Mouse (Mus musculus) cerebellum, adult 8-10 months (tissue): Measurements from ENCODE around the gene Blmh.
A peak's percentile ranks its signal among the peaks of the same experiment; 100 is the strongest.

ENCODE experiments used
- DNase-seq: peaks from one replicate; pipeline ENCODE4 v3.0.0; 2022

Gene Blmh

DNA sequence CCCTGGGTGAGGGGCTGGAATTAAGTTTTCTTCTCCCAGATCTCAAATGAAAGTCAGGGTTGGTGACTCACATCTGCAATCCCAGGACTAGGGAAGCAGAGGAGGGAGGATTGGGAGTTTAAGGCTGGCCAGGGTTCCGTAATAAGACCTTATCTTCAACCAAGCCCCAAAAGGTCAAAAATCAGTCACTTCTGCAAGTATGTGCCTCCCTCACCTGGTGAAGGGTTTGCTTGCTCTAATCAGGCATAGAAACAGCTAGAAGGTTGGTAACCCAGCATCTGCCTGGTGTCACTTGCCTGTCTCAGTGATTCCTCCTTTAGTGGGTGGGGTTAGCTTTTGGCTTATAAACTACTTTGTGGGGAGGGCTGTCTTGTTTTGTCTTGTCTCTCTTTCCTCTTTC is 77.8 kb downstream of the Blmh start:
- DNase-seq = no peak

DNA sequence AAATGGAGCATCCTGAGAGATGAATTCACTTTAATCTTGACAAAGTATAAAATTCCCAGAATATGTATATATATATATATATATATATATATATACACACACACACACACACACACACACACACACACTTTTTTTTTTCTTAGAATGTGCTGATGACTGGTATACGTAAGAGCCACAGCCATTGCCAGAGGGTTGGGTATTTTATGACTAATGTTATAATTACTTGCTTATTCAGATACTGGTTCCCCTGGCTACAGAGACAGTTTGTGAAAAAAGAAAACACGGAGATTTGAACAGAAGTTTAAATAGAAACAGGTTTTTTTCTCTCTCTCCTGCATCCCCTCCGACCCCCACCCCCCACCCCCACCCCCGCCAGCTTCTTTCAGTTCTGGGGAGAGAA is 81.3 kb downstream of the Blmh start:
- DNase-seq = no peak

DNA sequence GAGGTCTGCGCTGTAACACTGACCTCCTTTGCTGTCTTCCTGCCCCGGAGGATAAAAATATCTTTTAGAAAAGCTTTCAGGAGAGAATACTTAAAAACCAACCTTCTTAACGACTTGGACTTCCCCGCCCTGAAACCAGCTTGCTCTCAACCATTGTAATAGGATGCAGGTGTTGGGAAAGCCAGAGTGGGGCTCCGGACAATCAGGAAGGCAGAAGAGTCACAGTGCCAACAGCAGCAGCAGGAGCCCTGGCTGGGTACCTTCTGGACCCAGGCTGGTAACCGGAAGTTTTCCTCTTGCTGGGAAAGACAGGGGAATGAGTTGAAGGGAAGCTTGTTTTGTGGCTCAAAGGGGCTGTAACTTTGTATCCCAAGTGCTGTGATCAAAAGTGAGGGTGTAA is 82.0 kb downstream of the Blmh start:
- peak; percentile 9 for DNase-seq

DNA sequence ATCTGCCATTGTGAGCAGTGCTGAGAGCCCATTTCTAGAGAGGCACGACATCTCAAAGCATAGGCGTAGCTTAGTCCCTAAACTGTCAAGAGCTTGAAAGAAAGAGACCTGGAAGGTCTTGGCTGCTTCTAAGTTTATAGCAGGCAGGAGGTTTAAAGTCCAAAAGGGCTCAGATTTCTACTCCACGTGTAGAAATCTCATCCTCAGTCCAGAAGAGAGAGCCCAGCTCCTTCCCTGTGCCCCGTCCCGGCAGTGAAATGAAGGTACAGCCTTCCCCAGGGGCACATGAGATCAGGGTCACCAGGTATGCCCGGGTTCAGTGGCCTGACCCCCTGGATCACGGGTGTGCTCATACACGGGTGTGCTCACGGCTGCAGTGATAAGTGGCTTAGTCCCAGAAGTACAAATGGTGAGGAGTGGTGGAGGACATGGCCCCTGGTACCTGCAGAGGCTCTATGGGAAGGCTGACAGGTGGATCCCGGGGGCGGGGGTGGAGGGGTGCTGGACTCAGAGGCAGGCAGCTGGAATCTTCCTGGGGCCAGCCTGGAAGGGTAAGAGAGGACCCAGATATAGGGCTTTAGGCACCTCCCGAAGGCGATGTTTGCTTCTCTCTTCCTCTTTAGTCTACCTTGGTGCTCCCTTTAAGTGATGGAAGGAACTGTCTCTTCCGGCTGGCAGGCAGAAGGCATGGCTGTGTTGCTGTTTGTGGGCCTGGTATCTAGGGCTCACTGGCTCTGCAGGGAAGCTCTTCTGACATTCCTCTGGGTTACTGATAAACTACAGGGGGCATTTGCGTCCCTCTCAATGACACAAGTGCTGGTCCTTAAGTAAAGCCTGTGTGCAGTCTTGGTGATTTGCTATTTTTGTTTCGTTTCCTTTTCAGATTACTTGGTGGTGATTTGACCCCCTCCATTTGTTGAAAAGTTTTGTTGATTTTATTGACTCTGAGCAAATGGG is 84.7 kb downstream of the Blmh start:
- no peak for DNase-seq

DNA sequence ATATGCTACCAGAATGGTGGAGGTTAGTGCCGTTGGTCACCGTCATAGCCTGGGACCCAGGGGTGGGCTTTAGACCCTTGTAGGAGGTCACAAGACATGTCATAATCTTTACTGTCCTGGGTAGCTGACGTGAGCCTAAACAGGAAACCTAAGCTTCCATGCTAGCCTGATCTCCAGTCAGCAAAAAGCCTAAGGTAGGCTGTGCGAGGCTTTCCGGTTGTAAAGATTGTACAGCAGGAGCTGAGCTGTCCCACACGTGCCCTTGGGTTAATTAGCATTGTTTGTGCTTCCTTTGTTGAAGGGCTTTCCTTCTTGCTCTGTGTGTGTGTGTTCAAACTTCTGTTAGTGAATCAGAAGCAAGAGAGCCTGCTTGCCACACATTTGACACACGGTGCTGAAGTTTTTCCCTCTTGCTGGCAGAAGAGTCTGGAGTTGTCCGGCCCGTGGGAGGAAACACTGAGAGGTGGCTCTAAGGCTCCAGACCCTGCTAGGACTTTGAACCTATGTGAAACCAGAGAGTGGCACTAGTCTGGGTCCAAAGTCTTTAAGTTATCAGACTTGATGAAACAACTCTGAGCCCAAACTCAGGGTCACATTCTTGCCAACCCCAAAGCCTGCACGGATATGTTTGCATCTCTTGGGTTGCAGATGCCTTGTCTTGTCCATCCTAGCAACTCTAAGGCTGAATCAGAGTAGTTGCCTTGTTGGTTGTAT is 86.3 kb downstream of the Blmh start:
- no peak for DNase-seq

DNA sequence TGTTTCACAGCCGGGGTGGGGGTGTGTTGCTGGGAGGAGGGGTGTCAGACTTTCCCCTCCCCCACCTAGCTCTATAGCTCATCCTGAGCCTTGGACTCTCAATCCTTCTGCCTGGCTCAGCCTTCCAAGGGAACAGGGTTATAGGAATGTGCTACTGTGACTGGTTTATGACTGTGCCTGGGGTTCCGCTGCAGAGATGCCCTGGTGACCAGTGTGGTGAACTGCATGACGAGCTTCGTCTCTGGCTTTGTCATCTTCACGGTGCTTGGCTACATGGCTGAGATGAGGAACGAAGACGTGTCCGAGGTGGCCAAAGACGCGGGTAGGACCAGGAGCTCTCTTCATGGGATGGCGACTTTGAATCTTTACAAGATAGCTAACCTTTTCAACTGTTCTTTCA is 93.4 kb downstream of the Blmh start:
- DNase-seq = no peak

DNA sequence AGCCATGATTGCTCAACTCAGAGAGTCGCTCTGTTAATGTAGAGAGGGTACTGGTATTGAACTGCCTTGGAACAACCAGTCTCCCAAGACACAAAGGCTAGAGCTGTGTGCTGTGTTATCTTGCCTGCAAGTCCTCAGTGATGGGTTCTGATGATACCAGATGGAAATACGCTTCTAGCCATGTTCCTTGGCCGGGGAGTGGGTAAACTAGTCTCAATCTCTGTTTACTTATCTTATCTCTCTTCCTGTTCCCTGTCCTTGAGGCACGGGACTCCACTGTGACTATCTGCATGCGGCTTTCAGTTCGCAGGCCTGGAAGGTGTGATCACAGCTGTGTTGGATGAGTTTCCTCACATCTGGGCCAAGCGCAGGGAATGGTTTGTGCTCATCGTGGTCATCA is 94.9 kb downstream of the Blmh start:
- DNase-seq = no peak

DNA sequence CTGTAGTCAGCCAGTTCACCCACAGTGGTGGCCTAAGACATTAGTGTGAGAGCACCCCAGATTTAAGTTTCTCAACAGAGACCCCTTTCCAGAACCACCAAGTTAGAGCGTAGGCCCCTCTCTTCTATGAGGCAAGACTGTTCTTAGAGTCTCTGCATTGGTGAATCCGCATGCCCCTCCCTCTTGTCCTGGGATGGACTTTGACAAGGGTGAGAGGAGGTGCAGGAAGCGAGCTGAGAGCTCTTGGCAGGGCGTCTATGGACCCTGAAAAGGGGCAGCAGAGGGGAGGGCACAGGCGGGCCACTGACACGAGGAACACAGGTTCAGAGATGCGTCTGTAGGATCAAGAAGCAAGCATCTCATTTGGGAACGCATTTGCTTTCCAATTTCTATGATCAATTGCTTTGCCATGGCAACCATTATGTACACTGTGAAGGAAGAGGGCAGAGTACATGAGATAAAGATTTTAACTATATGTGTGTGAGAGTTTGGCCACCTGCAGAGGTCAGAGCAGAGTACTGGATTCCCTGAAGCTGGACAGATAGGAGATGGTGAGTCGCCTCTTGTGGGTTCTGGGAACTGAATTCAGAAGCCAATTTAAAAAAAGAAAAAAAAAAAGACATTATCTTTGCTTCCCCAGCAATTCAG is 97.3 kb downstream of the Blmh start:
- no peak for DNase-seq

DNA sequence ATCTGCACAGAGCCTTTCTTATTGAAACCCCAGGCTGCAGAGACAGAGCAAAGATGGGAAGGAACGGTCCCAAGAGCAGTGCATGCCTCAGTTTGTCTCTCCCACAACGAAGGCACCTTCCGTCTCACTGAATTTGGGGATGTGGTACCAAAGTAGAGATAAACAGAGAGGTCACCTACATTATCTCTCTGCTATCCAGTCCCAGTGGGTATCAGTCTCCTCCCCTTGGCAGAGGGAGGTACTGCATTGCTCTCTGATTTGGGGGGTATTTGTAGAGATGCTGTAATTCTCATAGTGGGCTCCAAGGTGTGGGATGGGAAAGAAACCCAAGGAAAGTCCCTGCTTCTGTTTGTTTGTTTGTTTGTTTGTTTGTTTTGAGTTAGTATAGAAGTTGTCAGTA is 102.0 kb downstream of the Blmh start:
- no peak for DNase-seq

DNA sequence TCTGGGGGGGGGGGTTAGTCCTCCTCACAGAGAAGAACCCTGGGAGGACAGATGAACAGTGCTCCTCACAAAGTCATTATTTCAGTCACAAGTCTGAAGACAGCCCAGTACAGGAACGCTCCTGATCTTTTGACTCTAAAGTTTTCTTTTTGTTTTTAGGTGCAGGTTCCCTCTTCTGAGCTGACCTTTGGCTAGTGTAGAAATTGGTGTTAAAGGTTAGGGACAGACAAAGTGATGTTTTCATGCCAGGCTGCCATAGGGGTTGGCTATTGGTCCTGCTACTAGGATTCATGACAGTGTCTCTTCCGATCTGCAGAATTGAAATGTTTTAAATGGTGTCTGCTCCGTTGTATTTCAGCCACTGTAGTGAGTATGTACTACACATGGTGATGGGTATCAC is 103.5 kb downstream of the Blmh start:
- no peak for DNase-seq

DNA sequence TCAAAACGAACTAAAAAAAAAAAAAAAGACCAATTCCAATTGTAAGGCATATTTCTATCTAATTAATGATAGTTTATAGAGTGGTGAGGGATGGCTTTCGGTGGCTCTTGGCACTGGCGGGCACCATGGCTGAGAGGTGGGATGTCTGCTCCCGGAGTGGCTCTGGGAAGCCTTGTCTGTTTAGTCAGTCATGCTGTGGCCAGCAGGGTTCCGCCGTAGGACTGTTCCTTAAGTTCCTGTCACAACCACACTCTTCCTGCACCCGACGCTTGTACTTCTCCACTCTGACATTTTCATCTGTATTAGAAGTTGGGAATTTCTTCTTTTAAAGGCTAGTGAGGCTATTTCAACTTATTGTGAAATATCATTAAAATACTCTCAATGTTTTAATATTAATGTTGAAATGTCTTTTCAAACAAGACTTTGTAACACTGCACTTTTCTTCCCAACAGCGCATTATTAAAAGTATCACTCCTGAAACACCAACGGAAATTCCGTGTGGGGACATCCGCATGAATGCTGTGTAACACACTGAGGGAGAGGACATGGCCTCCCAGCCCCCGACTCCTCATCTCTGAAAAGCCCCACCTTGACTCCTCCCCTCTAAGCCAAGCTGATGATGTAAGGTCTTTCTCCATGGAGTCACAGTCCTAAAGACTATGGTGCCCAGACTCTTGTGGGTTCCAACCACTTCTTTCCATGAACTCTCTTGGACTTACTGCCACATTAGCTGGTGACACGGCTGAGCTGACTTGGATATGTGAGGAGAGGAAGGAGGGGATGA is 106.7 kb downstream of the Blmh start:
- DNase-seq = no peak
